Mouse (Mus musculus): ENCODE measurements around the gene Mecom. TPM values are rescaled to one million over a fixed set of nuclear protein-coding genes. Genes with fewer than 3 reads are reported as not detected.

Gene Mecom
- polyA plus RNA-seq, 1 experiment from 2014 or later, result 218 TPM

GRCm38 (mm10) chr3:30195186-30195585 lies 352.6 kb downstream of the Mecom start:
- Histone ChIP-seq H3K4me2 (ENCODE audit: low read depth, severe bottlenecking) (no peak overlapping the region), H3K4me1 (ENCODE audit: control insufficient read depth, insufficient read depth, low read length) (0 out of 2 replicates have a peak, but pooled peaks cover 4% of the 10 kb centered on the region), H3K4me3 (ENCODE audit: low read depth, low read length) (no peak overlapping the region), H3K27me3 (ENCODE audit: control insufficient read depth, insufficient read depth, low read length) (no peaks in the 10 kb centered on the region), H3K9ac (ENCODE audit: low read length) (no peak overlapping the region), H3K27ac (replicated peaks; ENCODE audit: low read depth, low read length) (no peak overlapping the region), H3K9me3 (ENCODE audit: control insufficient read depth, low read length) (no peaks in the 10 kb centered on the region), H3K36me3 (ENCODE audit: control insufficient read depth, insufficient read depth, low read length) (no peaks in the 10 kb centered on the region)
- WGBS, result 95% methylated on average over 3 of the region's 3 CpGs
- no peak for ATAC-seq (ENCODE audit: insufficient number of reproducible peaks, low FRiP score, low TSS enrichment, low read depth)
- no peak for DNase-seq (ENCODE audit: low spot score)

- H3K36me3 ChIP-seq (ENCODE audit: control insufficient read depth, insufficient read depth, low read length), result no peaks in the 10 kb centered on the region
- ATAC-seq (ENCODE audit: insufficient number of reproducible peaks, low FRiP score, low TSS enrichment, low read depth) (no peak), DNase-seq (ENCODE audit: low spot score) (no peak)
- H3K27ac ChIP-seq (replicated peaks; ENCODE audit: low read depth, low read length), result no peak overlapping the region
- no peak overlapping the region for H3K4me3 ChIP-seq (ENCODE audit: low read depth, low read length)
- no peaks in the 10 kb centered on the region for H3K9me3 ChIP-seq (ENCODE audit: control insufficient read depth, low read length)
- no peak overlapping the region for H3K9ac ChIP-seq (ENCODE audit: low read length)
- no peak overlapping the region for H3K4me2 ChIP-seq (ENCODE audit: low read depth, severe bottlenecking)
- H3K4me1 ChIP-seq (ENCODE audit: control insufficient read depth, insufficient read depth, low read length), result peaks cover 4% of the 10 kb centered on the region; the same call in 1 of the 2 replicates
- WGBS, result 22% methylated on average over 12 of the region's 12 CpGs
- no peaks in the 10 kb centered on the region for H3K27me3 ChIP-seq (ENCODE audit: control insufficient read depth, insufficient read depth, low read length)
Measured at GRCm38 (mm10) chr3:30192294-30193007, 355.4 kb downstream of the Mecom start.

- Histone ChIP-seq H3K27ac (replicated peaks; ENCODE audit: low read depth, low read length) (no peak overlapping the region), H3K9me3 (ENCODE audit: control insufficient read depth, low read length) (no peaks in the 10 kb centered on the region), H3K36me3 (ENCODE audit: control insufficient read depth, insufficient read depth, low read length) (no peaks in the 10 kb centered on the region), H3K4me3 (ENCODE audit: low read depth, low read length) (no peak overlapping the region), H3K4me1 (ENCODE audit: control insufficient read depth, insufficient read depth, low read length) (peaks cover 4% of the 10 kb centered on the region; the same call in 1 of the 2 replicates), H3K27me3 (ENCODE audit: control insufficient read depth, insufficient read depth, low read length) (no peaks in the 10 kb centered on the region), H3K9ac (ENCODE audit: low read length) (no peak overlapping the region), H3K4me2 (ENCODE audit: low read depth, severe bottlenecking) (no peak overlapping the region)
- WGBS, result 75% methylated on average over 2 of the region's 2 CpGs
- no peak for DNase-seq (ENCODE audit: low spot score)
- ATAC-seq (ENCODE audit: insufficient number of reproducible peaks, low FRiP score, low TSS enrichment, low read depth), result no peak
Measured at GRCm38 (mm10) chr3:30189325-30189724, 358.5 kb downstream of the Mecom start.

- no peak for DNase-seq (ENCODE audit: low spot score)
- Histone ChIP-seq H3K27me3 (ENCODE audit: control insufficient read depth, insufficient read depth, low read length) (no peaks in the 10 kb centered on the region), H3K9ac (ENCODE audit: low read length) (no peak overlapping the region), H3K27ac (replicated peaks; ENCODE audit: low read depth, low read length) (no peak overlapping the region), H3K4me1 (ENCODE audit: control insufficient read depth, insufficient read depth, low read length) (peaks cover 4% of the 10 kb centered on the region; the same call in 1 of the 2 replicates), H3K36me3 (ENCODE audit: control insufficient read depth, insufficient read depth, low read length) (no peaks in the 10 kb centered on the region), H3K9me3 (ENCODE audit: control insufficient read depth, low read length) (no peaks in the 10 kb centered on the region), H3K4me2 (ENCODE audit: low read depth, severe bottlenecking) (no peak overlapping the region), H3K4me3 (ENCODE audit: low read depth, low read length) (no peak overlapping the region)
- ATAC-seq (ENCODE audit: insufficient number of reproducible peaks, low FRiP score, low TSS enrichment, low read depth), result no peak
- 74% methylated on average over 5 of the region's 5 CpGs for WGBS
Measured at GRCm38 (mm10) chr3:30187812-30188469, 359.9 kb downstream of the Mecom start.

GRCm38 (mm10) chr3:30181807-30182481 lies 365.9 kb downstream of the Mecom start:
- Histone ChIP-seq H3K4me2 (ENCODE audit: low read depth, severe bottlenecking) (no peak overlapping the region), H3K4me3 (ENCODE audit: low read depth, low read length) (no peak overlapping the region), H3K4me1 (ENCODE audit: control insufficient read depth, insufficient read depth, low read length) (0 out of 2 replicates have a peak, but pooled peaks cover 5% of the 10 kb centered on the region), H3K27me3 (ENCODE audit: control insufficient read depth, insufficient read depth, low read length) (no peaks in the 10 kb centered on the region), H3K9ac (ENCODE audit: low read length) (no peak overlapping the region), H3K36me3 (ENCODE audit: control insufficient read depth, insufficient read depth, low read length) (no peaks in the 10 kb centered on the region), H3K27ac (replicated peaks; ENCODE audit: low read depth, low read length) (no peak overlapping the region), H3K9me3 (ENCODE audit: control insufficient read depth, low read length) (no peaks in the 10 kb centered on the region)
- no peak for ATAC-seq (ENCODE audit: insufficient number of reproducible peaks, low FRiP score, low TSS enrichment, low read depth)
- DNase-seq (ENCODE audit: low spot score), result no peak
- 89% methylated on average over 8 of the region's 8 CpGs for WGBS

GRCm38 (mm10) chr3:30176615-30177014 lies 371.2 kb downstream of the Mecom start:
- H3K27ac ChIP-seq (replicated peaks; ENCODE audit: low read depth, low read length), result no peak overlapping the region
- 0 out of 2 replicates have a peak, but pooled peaks cover 5% of the 10 kb centered on the region for H3K4me1 ChIP-seq (ENCODE audit: control insufficient read depth, insufficient read depth, low read length)
- no peaks in the 10 kb centered on the region for H3K27me3 ChIP-seq (ENCODE audit: control insufficient read depth, insufficient read depth, low read length)
- H3K9ac ChIP-seq (ENCODE audit: low read length), result no peak overlapping the region
- H3K36me3 ChIP-seq (ENCODE audit: control insufficient read depth, insufficient read depth, low read length), result no peaks in the 10 kb centered on the region
- no peak overlapping the region for H3K4me3 ChIP-seq (ENCODE audit: low read depth, low read length)
- H3K4me2 ChIP-seq (ENCODE audit: low read depth, severe bottlenecking), result no peak overlapping the region
- peaks cover 3% of the 10 kb centered on the region; the same call in 1 of the 2 replicates for H3K9me3 ChIP-seq (ENCODE audit: control insufficient read depth, low read length)
- no peak for DNase-seq (ENCODE audit: low spot score)
- ATAC-seq (ENCODE audit: insufficient number of reproducible peaks, low FRiP score, low TSS enrichment, low read depth), result no peak
- WGBS, result 91% methylated on average over 5 of the region's 5 CpGs

GRCm38 (mm10) chr3:30173812-30174211 lies 374.0 kb downstream of the Mecom start:
- H3K9ac ChIP-seq (ENCODE audit: low read length), result no peak overlapping the region
- WGBS, result 81% methylated on average over 3 of the region's 3 CpGs
- no peak overlapping the region for H3K4me2 ChIP-seq (ENCODE audit: low read depth, severe bottlenecking)
- H3K4me3 ChIP-seq (ENCODE audit: low read depth, low read length), result no peak overlapping the region
- no peak for ATAC-seq (ENCODE audit: insufficient number of reproducible peaks, low FRiP score, low TSS enrichment, low read depth)
- peaks cover 2% of the 10 kb centered on the region; the same call in 1 of the 2 replicates for H3K4me1 ChIP-seq (ENCODE audit: control insufficient read depth, insufficient read depth, low read length)
- DNase-seq (ENCODE audit: low spot score), result no peak
- H3K9me3 ChIP-seq (ENCODE audit: control insufficient read depth, low read length), result peaks cover 3% of the 10 kb centered on the region; the same call in 1 of the 2 replicates
- H3K27me3 ChIP-seq (ENCODE audit: control insufficient read depth, insufficient read depth, low read length), result no peaks in the 10 kb centered on the region
- no peaks in the 10 kb centered on the region for H3K36me3 ChIP-seq (ENCODE audit: control insufficient read depth, insufficient read depth, low read length)
- no peak overlapping the region for H3K27ac ChIP-seq (replicated peaks; ENCODE audit: low read depth, low read length)

- WGBS, result 80% methylated on average over 3 of the region's 3 CpGs
- DNase-seq (ENCODE audit: low spot score), result no peak
Measured at GRCm38 (mm10) chr3:30168396-30169186, 379.2 kb downstream of the Mecom start.

More at GRCm38 (mm10) chr3:30168396-30169186, 379.2 kb downstream of the Mecom start:
- Histone ChIP-seq H3K9me3 (ENCODE audit: control insufficient read depth, low read length) (no peaks in the 10 kb centered on the region), H3K27me3 (ENCODE audit: control insufficient read depth, insufficient read depth, low read length) (no peaks in the 10 kb centered on the region), H3K36me3 (ENCODE audit: control insufficient read depth, insufficient read depth, low read length) (no peaks in the 10 kb centered on the region), H3K9ac (ENCODE audit: low read length) (no peak overlapping the region), H3K27ac (replicated peaks; ENCODE audit: low read depth, low read length) (no peak overlapping the region), H3K4me3 (ENCODE audit: low read depth, low read length) (no peak overlapping the region), H3K4me2 (ENCODE audit: low read depth, severe bottlenecking) (no peak overlapping the region), H3K4me1 (ENCODE audit: control insufficient read depth, insufficient read depth, low read length) (peaks cover 4% of the 10 kb centered on the region; the same call in 1 of the 2 replicates)
- no peak for ATAC-seq (ENCODE audit: insufficient number of reproducible peaks, low FRiP score, low TSS enrichment, low read depth)

Data from limb, embryonic 11.5 days (tissue).